In the genomic region with DNA sequence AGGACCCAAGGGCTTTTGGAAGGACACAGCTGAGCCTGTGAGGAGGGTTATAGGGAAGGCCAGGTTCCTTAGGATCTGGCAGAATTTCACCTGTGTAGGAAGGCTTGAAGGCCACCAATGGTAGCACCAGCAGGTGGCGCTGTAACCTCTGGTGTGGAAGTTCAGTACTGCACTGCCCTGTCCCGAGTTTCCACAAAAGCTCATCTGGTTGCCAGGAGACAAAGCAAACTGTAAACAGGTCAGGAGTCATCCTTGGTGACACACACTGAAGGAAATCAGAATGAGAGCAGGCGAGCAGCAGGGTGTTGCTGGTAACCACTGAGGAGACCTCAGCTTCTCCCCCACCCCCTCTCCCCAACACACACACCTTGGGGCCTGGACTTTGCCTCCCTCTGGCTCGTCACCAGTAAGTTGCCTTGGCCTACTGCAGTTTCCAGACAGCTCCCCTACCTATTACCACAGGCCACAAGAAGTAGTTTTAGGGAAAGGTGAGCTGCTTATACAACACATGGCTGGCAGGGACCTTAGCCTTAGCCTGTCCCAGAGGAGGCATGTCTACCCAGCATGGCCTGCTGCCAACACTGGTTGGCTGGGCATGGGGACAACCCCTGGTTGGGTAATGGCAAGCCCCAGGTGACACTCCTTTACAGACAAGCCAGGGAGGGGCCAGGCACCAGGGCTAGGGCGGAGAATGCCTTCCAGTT, we compare ENCODE assay signal across 8 mouse cellular contexts. TPM values are rescaled to one million over a fixed set of nuclear protein-coding genes. Genes with fewer than 3 reads are reported as not detected.
DNase-seq lines count a peak whose midpoint lies in the region; ATAC-seq and TF ChIP-seq lines count a peak whose summit lies in the region.

No protein-coding gene starts in this region.

- peaks cover 34% of the 10 kb centered on the region for H3K27me3 ChIP-seq in liver, embryonic 12.5 days (replicated peaks)

- WGBS in liver, embryonic 12.5 days (ENCODE audit: insufficient replicate concordance) = 32% methylated on average over 5 of the region's 5 CpGs

- no peak overlapping the region for H3K4me2 ChIP-seq in liver, embryonic 12.5 days

- peak overlapping the region; percentile 12; the same call in 1 of the 2 replicates for H3K9ac ChIP-seq in ES-E14 (ENCODE audit: insufficient read depth, low read depth, low read length, poor library complexity, severe bottlenecking)
- no peak overlapping the region for H3K9ac ChIP-seq in liver, embryonic 12.5 days

- H3K27ac ChIP-seq in ES-E14 (ENCODE audit: insufficient read depth, low read depth, low read length, poor library complexity, severe bottlenecking) = peak overlapping the region; percentile 92; the same call in 1 of the 2 replicates
- H3K27ac ChIP-seq in liver, embryonic 12.5 days = no peak overlapping the region

- peak; percentile 52 for ATAC-seq in liver, embryonic 12.5 days

- H3K9me3 ChIP-seq in ES-E14 (ENCODE audit: control insufficient read depth, insufficient read depth, low read depth, low read length) = no peaks in the 10 kb centered on the region
- no peaks in the 10 kb centered on the region for H3K9me3 ChIP-seq in liver, embryonic 12.5 days (replicated peaks)

- H3K36me3 ChIP-seq in ES-E14 (ENCODE audit: control insufficient read depth, insufficient read depth, low read length, poor library complexity, severe bottlenecking) = peaks cover 3% of the 10 kb centered on the region; the same call in 1 of the 2 replicates
- no peaks in the 10 kb centered on the region for H3K36me3 ChIP-seq in liver, embryonic 12.5 days

- DNase-seq in 3134 (ENCODE audit: extremely low read depth, insufficient read length, low spot score) = peak; percentile 71
- peak; percentile 95 for DNase-seq in ES-E14 (ENCODE audit: low read depth, low spot score)
- peak; percentile 75 to 84 for DNase-seq in cerebellum, adult 18-20 months
- DNase-seq in forelimb bud, embryonic 11.5 days (ENCODE audit: low read depth, low spot score) = peak; percentile 85
- DNase-seq in induced T-regulatory cell, adult 2 months (ENCODE audit: low read depth) = peak; percentile 98
- DNase-seq in natural killer cell, adult 2 months (ENCODE audit: low spot score in 2 of 2) = peak; percentile 90 to 91
- DNase-seq in thymus, postnatal 14 days = peak; percentile 73

- in situ Hi-C loops in ES-E14 (cut with MboI; ENCODE audit: low sequenced_read_pairs in 2 of 2, unreplicated experiment in 2 of 2) = no loop called here

- H3K4me3 ChIP-seq in ES-E14 (ENCODE audit: insufficient read depth in 1 of 2, low read depth in 1 of 2, low read length in 2 of 2, poor library complexity in 1 of 2, severe bottlenecking in 1 of 2) = no peak overlapping the region
- H3K4me3 ChIP-seq in liver, embryonic 12.5 days = no peak overlapping the region

- H3K4me1 ChIP-seq in ES-E14 (ENCODE audit: control insufficient read depth in 2 of 2, insufficient read depth in 2 of 2, low read length in 2 of 2, poor library complexity in 1 of 2) = peaks cover 3 to 34% of the 10 kb centered on the region in 2 experiments; a peak in 3 of 4 replicates
- peaks cover 21% of the 10 kb centered on the region for H3K4me1 ChIP-seq in liver, embryonic 12.5 days

TF ChIP-seq in ES-E14, 5 proteins besides CTCF, POLR2A, EP300 and RAD21:
- TF ChIP-seq MAFK (IDR thresholded peaks at IDR 0.05; ENCODE audit: insufficient read depth, low read depth, low read length) = no peak
- TF ChIP-seq HCFC1 (IDR thresholded peaks at IDR 0.05; ENCODE audit: borderline replicate concordance, insufficient read depth, low read length) = peak; percentile 36; the same call in 1 of the 2 replicates
- TF ChIP-seq ZC3H11A (IDR thresholded peaks at IDR 0.05; ENCODE audit: borderline replicate concordance, low read depth, low read length) = no peak

RNA-seq across cellular contexts. Expression of a gene that starts 4.4 kb away (rescaled TPM):
- total RNA-seq in ES-E14 (2012; rRNA removed) = 18.2 and 24.8 TPM in 2 replicates
- polyA plus RNA-seq in liver, embryonic 12.5 days (2016; fragmentation: Nextera tagmentation; extraction: Ambion mirVana) = 4.3 and 5.5 TPM in 2 replicates

RNA-seq across cellular contexts. Expression of a gene that starts 11.5 kb away (rescaled TPM):
- 0.80 and 5.1 TPM in 2 replicates for total RNA-seq in ES-E14 (2012; rRNA removed)
- 0.64 and 0.71 TPM in 2 replicates for polyA plus RNA-seq in liver, embryonic 12.5 days (2016; fragmentation: Nextera tagmentation; extraction: Ambion mirVana)

RNA-seq across cellular contexts. Expression of a gene that starts 20.7 kb away (rescaled TPM):
- total RNA-seq in ES-E14 (2012; rRNA removed) = 1.4 and 3.1 TPM in 2 replicates
- polyA plus RNA-seq in liver, embryonic 12.5 days (2016; fragmentation: Nextera tagmentation; extraction: Ambion mirVana) = 0.37 and 0.39 TPM in 2 replicates

RNA-seq across cellular contexts. Expression of a gene that starts 45.8 kb away (rescaled TPM):
- total RNA-seq in ES-E14 (2012; rRNA removed) = not detected in 2 replicates
- not detected in 2 replicates for polyA plus RNA-seq in liver, embryonic 12.5 days (2016; fragmentation: Nextera tagmentation; extraction: Ambion mirVana)

RNA-seq across cellular contexts. Expression of a gene that starts 49.5 kb away (rescaled TPM):
- 24.9 and 29.9 TPM in 2 replicates for total RNA-seq in ES-E14 (2012; rRNA removed)
- 39.8 and 41.0 TPM in 2 replicates for polyA plus RNA-seq in liver, embryonic 12.5 days (2016; fragmentation: Nextera tagmentation; extraction: Ambion mirVana)
